Mouse (Mus musculus): ENCODE measurements around the gene Glod4. TPM values are rescaled to one million over a fixed set of nuclear protein-coding genes. Genes with fewer than 3 reads are reported as not detected.

The Glod4 gene
- polyA plus RNA-seq, 1 experiment from 2014 or later = 122 TPM

- peaks cover 2% of the 10 kb centered on the region; the same call in 1 of the 2 replicates for H3K4me1 ChIP-seq (ENCODE audit: control insufficient read depth, insufficient read depth, low read length)
- no peak overlapping the region for H3K27ac ChIP-seq (ENCODE audit: low read length)
- H3K4me2 ChIP-seq (ENCODE audit: low read depth, low read length) = no peak overlapping the region
- H3K4me3 ChIP-seq (ENCODE audit: low read length) = no peak overlapping the region
- no peaks in the 10 kb centered on the region; the same call in 1 of the 2 replicates for H3K36me3 ChIP-seq (ENCODE audit: control insufficient read depth, insufficient read depth)
- 64% methylated on average over 5 of the region's 5 CpGs for WGBS
- H3K27me3 ChIP-seq (ENCODE audit: control insufficient read depth, insufficient read depth, low read length) = no peaks in the 10 kb centered on the region
- no peak overlapping the region for H3K9ac ChIP-seq (ENCODE audit: low read length)
- H3K9me3 ChIP-seq (replicated peaks; ENCODE audit: control insufficient read depth, low read length) = no peaks in the 10 kb centered on the region
- no peak for ATAC-seq (replicated peaks; ENCODE audit: extremely low read depth, insufficient read depth, low FRiP score)
These were observed 73.3 kb downstream of the Glod4 start for GRCm38 (mm10) chr11:76170207-76170606.

DNA sequence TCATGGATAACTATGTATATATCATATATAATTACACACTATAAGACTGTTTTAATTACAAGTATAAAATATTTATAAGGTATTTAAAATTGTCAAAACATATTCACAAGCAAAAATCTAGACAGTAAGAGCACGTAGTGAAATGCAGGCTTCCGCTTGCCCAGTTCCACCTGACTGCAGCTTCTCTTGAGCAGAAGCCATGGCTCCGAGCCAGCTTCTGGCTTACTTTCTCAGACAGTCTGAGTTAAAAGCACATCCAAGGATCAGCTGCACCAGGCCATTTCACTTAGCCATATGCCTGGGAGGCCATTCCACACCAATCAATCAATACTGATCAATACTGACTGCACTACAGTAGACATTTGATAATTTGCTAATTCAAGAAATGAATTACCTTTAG is 74.5 kb downstream of the Glod4 start:
- H3K9ac ChIP-seq (ENCODE audit: low read length) = no peak overlapping the region
- ATAC-seq (replicated peaks; ENCODE audit: extremely low read depth, insufficient read depth, low FRiP score) = no peak
- no peak overlapping the region for H3K27ac ChIP-seq (ENCODE audit: low read length)
- H3K9me3 ChIP-seq (replicated peaks; ENCODE audit: control insufficient read depth, low read length) = no peaks in the 10 kb centered on the region
- H3K4me3 ChIP-seq (ENCODE audit: low read length) = no peak overlapping the region
- no peaks in the 10 kb centered on the region for H3K27me3 ChIP-seq (ENCODE audit: control insufficient read depth, insufficient read depth, low read length)
- no peak overlapping the region for H3K4me2 ChIP-seq (ENCODE audit: low read depth, low read length)
- H3K36me3 ChIP-seq (ENCODE audit: control insufficient read depth, insufficient read depth) = no peaks in the 10 kb centered on the region; the same call in 1 of the 2 replicates
- 70% methylated on average over 3 of the region's 3 CpGs for WGBS
- peaks cover 2% of the 10 kb centered on the region; the same call in 1 of the 2 replicates for H3K4me1 ChIP-seq (ENCODE audit: control insufficient read depth, insufficient read depth, low read length)

DNA sequence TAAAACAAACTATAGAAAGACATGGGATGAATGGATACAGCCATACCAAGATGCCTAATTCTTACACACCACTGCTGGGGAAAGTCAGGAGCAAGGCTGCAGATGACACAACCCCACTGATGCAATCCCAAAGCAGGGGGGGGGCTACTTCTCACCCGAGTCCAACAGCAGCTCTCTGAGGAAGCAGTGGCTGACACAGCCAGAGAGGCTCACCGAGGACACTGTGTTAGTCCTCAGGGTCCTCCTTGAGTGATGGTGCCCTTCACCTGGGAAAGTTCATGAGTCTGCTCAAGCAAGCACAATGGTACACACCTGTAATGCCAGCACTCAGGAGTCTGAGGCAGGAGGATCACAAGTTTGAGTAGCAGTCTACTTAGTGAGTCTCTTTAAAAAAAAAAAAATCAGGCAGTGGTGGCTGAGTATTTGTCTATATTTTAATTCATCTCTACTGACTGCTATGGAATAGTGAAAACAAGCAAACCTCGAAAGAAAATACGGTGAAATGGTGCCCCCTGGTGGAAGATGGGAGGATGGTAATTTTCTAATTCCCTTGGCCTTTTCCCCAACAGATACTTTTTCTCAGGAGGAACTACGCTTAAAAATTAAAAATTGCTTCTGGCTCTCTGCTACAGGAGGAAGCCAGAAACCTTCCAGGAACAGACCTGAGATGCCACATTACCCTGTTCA is 76.3 kb downstream of the Glod4 start:
- no peak overlapping the region for H3K4me2 ChIP-seq (ENCODE audit: low read depth, low read length)
- peaks cover 2% of the 10 kb centered on the region; the same call in 1 of the 2 replicates for H3K4me1 ChIP-seq (ENCODE audit: control insufficient read depth, insufficient read depth, low read length)
- no peak overlapping the region for H3K4me3 ChIP-seq (ENCODE audit: low read length)
- no peaks in the 10 kb centered on the region for H3K27me3 ChIP-seq (ENCODE audit: control insufficient read depth, insufficient read depth, low read length)
- 0 out of 2 replicates have a peak, but pooled peaks cover 8% of the 10 kb centered on the region for H3K36me3 ChIP-seq (ENCODE audit: control insufficient read depth, insufficient read depth)
- H3K9ac ChIP-seq (ENCODE audit: low read length) = no peak overlapping the region
- H3K27ac ChIP-seq (ENCODE audit: low read length) = no peak overlapping the region
- no peak for ATAC-seq (replicated peaks; ENCODE audit: extremely low read depth, insufficient read depth, low FRiP score)
- WGBS = 27% methylated on average over 5 of the region's 5 CpGs
- H3K9me3 ChIP-seq (replicated peaks; ENCODE audit: control insufficient read depth, low read length) = no peaks in the 10 kb centered on the region

DNA sequence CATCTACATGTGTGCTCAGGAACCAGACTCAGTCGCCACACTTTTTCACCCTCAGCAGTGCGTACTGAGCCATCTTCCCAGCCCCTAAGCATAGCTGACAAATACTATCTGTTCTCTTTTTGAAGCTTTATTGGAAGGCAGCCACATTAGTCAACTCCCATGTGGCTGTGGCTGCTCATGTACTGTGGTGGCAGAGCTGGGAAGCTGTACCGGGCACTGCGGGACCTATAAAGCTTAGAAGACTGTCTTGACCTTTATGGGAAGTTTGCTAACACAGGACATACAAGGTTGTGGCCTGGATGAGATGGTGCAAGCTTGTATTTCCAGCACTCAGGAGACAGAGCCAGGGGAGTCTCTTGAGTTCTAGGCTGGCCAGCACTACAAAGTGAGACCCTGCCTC is 76.9 kb downstream of the Glod4 start:
- Histone ChIP-seq H3K4me3 (ENCODE audit: low read length) (no peak overlapping the region), H3K36me3 (ENCODE audit: control insufficient read depth, insufficient read depth) (0 out of 2 replicates have a peak, but pooled peaks cover 8% of the 10 kb centered on the region), H3K27ac (ENCODE audit: low read length) (no peak overlapping the region), H3K27me3 (ENCODE audit: control insufficient read depth, insufficient read depth, low read length) (no peaks in the 10 kb centered on the region), H3K4me2 (ENCODE audit: low read depth, low read length) (no peak overlapping the region), H3K9me3 (replicated peaks; ENCODE audit: control insufficient read depth, low read length) (no peaks in the 10 kb centered on the region), H3K9ac (ENCODE audit: low read length) (no peak overlapping the region), H3K4me1 (ENCODE audit: control insufficient read depth, insufficient read depth, low read length) (peaks cover 2% of the 10 kb centered on the region; the same call in 1 of the 2 replicates)
- WGBS = 92% methylated on average over 4 of the region's 4 CpGs
- ATAC-seq (replicated peaks; ENCODE audit: extremely low read depth, insufficient read depth, low FRiP score) = no peak

- Histone ChIP-seq H3K4me2 (ENCODE audit: low read depth, low read length) (no peak overlapping the region), H3K27me3 (ENCODE audit: control insufficient read depth, insufficient read depth, low read length) (no peaks in the 10 kb centered on the region), H3K4me1 (ENCODE audit: control insufficient read depth, insufficient read depth, low read length) (no peaks in the 10 kb centered on the region), H3K4me3 (ENCODE audit: low read length) (no peak overlapping the region), H3K9me3 (replicated peaks; ENCODE audit: control insufficient read depth, low read length) (no peaks in the 10 kb centered on the region), H3K27ac (ENCODE audit: low read length) (no peak overlapping the region), H3K36me3 (ENCODE audit: control insufficient read depth, insufficient read depth) (peaks cover 10% of the 10 kb centered on the region; the same call in 1 of the 2 replicates), H3K9ac (ENCODE audit: low read length) (no peak overlapping the region)
- no peak for ATAC-seq (replicated peaks; ENCODE audit: extremely low read depth, insufficient read depth, low FRiP score)
- 40% methylated on average over 6 of the region's 6 CpGs for WGBS
These were observed 83.3 kb downstream of the Glod4 start for GRCm38 (mm10) chr11:76160251-76160650.

- H3K4me2 ChIP-seq (ENCODE audit: low read depth, low read length) = no peak overlapping the region
- no peaks in the 10 kb centered on the region for H3K27me3 ChIP-seq (ENCODE audit: control insufficient read depth, insufficient read depth, low read length)
- no peak overlapping the region for H3K9ac ChIP-seq (ENCODE audit: low read length)
- no peak overlapping the region for H3K27ac ChIP-seq (ENCODE audit: low read length)
- H3K36me3 ChIP-seq (ENCODE audit: control insufficient read depth, insufficient read depth) = peaks cover 16% of the 10 kb centered on the region
- H3K9me3 ChIP-seq (replicated peaks; ENCODE audit: control insufficient read depth, low read length) = no peaks in the 10 kb centered on the region
- H3K4me3 ChIP-seq (ENCODE audit: low read length) = no peak overlapping the region
- WGBS = 90% methylated on average over 2 of the region's 2 CpGs
- ATAC-seq (replicated peaks; ENCODE audit: extremely low read depth, insufficient read depth, low FRiP score) = no peak
- H3K4me1 ChIP-seq (ENCODE audit: control insufficient read depth, insufficient read depth, low read length) = no peaks in the 10 kb centered on the region
These were observed 85.2 kb downstream of the Glod4 start for GRCm38 (mm10) chr11:76158375-76158774.

GRCm38 (mm10) chr11:76154861-76155260 is 88.7 kb downstream of the Glod4 start:
- Histone ChIP-seq H3K27ac (ENCODE audit: low read length) (no peak overlapping the region), H3K9me3 (replicated peaks; ENCODE audit: control insufficient read depth, low read length) (no peaks in the 10 kb centered on the region), H3K4me2 (ENCODE audit: low read depth, low read length) (no peak overlapping the region), H3K4me1 (ENCODE audit: control insufficient read depth, insufficient read depth, low read length) (no peaks in the 10 kb centered on the region), H3K4me3 (ENCODE audit: low read length) (no peak overlapping the region), H3K36me3 (ENCODE audit: control insufficient read depth, insufficient read depth) (peaks cover 6% of the 10 kb centered on the region), H3K9ac (ENCODE audit: low read length) (no peak overlapping the region), H3K27me3 (ENCODE audit: control insufficient read depth, insufficient read depth, low read length) (no peaks in the 10 kb centered on the region)
- no peak for ATAC-seq (replicated peaks; ENCODE audit: extremely low read depth, insufficient read depth, low FRiP score)
- WGBS = 83% methylated on average over 2 of the region's 2 CpGs

DNA sequence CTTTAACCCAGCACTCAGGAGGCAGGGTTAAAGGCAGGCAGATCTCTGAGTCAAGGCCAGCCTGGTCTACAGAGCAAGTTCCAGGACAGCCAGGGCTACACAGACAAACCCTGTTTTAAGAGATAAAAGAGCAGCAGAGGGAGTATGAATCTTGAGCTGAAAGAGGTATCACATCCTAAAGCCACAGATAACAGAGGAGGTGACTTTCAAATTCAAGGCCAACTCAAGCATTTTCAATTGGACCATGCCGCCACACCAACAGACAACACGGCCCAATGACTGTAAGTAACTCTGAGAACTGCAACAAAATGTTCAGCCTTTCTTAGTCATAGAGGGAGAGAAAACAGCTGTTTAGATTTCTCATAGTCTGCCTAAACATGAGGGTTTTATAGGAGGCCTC is 89.3 kb downstream of the Glod4 start:
- Histone ChIP-seq H3K4me2 (ENCODE audit: low read depth, low read length) (no peak overlapping the region), H3K36me3 (ENCODE audit: control insufficient read depth, insufficient read depth) (peaks cover 6% of the 10 kb centered on the region), H3K4me1 (ENCODE audit: control insufficient read depth, insufficient read depth, low read length) (no peaks in the 10 kb centered on the region), H3K27ac (ENCODE audit: low read length) (no peak overlapping the region), H3K9ac (ENCODE audit: low read length) (no peak overlapping the region), H3K9me3 (replicated peaks; ENCODE audit: control insufficient read depth, low read length) (no peaks in the 10 kb centered on the region), H3K27me3 (ENCODE audit: control insufficient read depth, insufficient read depth, low read length) (no peaks in the 10 kb centered on the region), H3K4me3 (ENCODE audit: low read length) (no peak overlapping the region)
- no peak for ATAC-seq (replicated peaks; ENCODE audit: extremely low read depth, insufficient read depth, low FRiP score)
- 89% methylated on average over 2 of the region's 2 CpGs for whole genome bisulfite sequencing

GRCm38 (mm10) chr11:76153236-76153951 is 90.1 kb downstream of the Glod4 start:
- H3K4me2 ChIP-seq (ENCODE audit: low read depth, low read length) = no peak overlapping the region
- WGBS = 83% methylated on average over 5 of the region's 5 CpGs
- no peak overlapping the region for H3K4me3 ChIP-seq (ENCODE audit: low read length)
- ATAC-seq (replicated peaks; ENCODE audit: extremely low read depth, insufficient read depth, low FRiP score) = no peak
- H3K9me3 ChIP-seq (replicated peaks; ENCODE audit: control insufficient read depth, low read length) = no peaks in the 10 kb centered on the region
- H3K9ac ChIP-seq (ENCODE audit: low read length) = no peak overlapping the region
- no peaks in the 10 kb centered on the region for H3K27me3 ChIP-seq (ENCODE audit: control insufficient read depth, insufficient read depth, low read length)
- peaks cover 6% of the 10 kb centered on the region for H3K36me3 ChIP-seq (ENCODE audit: control insufficient read depth, insufficient read depth)
- no peak overlapping the region for H3K27ac ChIP-seq (ENCODE audit: low read length)
- peaks cover 6% of the 10 kb centered on the region for H3K4me1 ChIP-seq (ENCODE audit: control insufficient read depth, insufficient read depth, low read length)
